Mouse (Mus musculus): ENCODE results near the gene Runx1.

GRCm38 (mm10) chr16:92753139-92753538 lies 72.8 kb downstream of the Runx1 start:
- no peak for TF ChIP-seq CTCF (IDR thresholded peaks at IDR 0.05)
- no peak for TF ChIP-seq EP300 (IDR thresholded peaks at IDR 0.05)
